Mouse (Mus musculus): ENCODE measurements around the gene Ube2e1.
"Not testable (repeated sequence)": the region's sequence is repeated elsewhere in the genome, so short reads cannot be mapped to it uniquely, and the experiment has no call there.

Gene Ube2e1

DNA sequence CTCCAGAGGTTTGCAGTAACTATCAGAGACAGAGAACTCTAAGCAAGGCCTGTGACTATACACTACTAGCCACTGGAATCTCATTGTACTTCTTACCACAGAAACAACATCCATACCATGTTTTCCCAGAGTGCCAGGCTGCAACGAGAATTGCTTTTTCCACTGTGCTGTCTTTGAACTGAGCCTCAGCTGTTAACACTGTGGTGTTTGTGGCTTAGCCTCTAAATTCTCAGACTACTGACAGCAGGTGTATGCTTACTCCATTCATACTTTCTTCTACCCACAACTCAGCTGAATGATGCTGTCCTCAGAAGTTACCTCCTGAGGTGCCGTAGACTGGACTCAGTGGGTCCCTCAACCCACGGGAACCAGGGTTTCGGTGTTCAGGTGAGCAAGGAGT is 89.9 kb downstream of the Ube2e1 start:
- no peak for DNase-seq

DNA sequence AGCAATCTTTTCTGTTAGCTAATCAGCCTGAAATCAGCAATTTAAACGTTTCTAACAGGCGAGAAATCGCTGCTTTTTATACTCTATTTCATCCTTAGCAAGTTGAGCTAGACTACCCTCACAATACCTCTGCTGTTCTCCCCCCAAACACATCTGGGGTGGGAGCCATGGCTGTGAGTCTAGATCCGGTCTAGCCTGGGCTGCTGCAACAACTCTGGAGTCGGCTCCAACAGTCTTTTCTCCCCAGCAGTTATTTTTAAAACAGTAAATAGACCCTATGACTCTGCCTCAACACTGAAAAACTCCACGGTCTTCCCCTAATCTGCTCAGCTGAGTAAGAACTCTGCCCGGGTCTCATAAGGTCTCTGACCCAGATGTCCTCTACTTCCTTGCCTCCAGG is 91.5 kb downstream of the Ube2e1 start:
- no peak for DNase-seq

DNA sequence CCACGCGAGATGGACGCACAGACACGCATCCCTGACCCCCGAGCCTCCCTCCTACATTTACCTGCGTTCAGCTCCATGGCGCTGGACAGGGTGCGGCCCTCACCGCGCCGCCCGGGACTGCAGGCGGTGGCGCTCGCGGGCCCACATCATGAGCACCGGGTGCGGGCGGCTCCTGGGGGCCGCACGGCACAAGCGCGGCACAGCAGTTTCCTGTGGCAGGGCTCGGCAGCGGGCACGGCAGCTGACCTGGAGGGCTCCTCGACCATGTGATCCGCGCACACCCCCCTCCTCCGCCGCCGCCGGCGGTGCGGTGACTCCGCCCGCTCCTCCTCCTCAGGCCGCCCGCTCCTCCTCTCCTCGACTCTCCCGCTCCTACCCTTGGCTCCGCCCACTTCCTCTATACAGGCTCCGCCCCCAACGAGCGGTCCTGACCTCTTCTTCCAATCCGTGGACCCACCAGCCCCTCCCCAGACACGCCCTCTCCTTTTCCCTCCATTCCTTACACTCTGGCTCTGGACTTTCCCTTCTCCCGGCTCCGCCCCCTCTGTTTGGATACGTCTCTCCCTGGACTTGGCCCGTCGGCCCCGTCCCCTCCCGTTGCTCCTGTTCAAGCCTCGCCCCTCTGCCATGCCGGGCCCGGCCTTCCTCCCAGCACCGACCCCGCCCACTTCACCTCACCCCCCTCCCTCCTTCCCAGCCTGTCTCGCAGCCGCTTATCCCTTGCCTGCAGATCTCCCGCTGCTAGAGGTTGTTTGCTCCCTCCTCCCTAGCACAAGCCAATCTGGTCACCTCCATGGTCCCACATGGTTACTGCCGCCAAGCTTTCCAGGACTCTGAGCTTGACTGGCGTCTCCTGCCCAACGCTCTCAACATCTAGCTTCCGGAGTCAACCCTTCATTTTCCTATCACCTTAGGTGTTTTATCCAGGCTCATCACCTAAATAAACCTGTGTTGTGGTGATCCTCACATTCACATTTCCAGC is 92.6 kb downstream of the Ube2e1 start, which contains the start of gene Nr1d2:
TSS of gene Nr1d2 (minus strand) at position 378 of the 982 bp plus-strand sequence.
- DNase-seq: peak; percentile 99 to 100

DNA sequence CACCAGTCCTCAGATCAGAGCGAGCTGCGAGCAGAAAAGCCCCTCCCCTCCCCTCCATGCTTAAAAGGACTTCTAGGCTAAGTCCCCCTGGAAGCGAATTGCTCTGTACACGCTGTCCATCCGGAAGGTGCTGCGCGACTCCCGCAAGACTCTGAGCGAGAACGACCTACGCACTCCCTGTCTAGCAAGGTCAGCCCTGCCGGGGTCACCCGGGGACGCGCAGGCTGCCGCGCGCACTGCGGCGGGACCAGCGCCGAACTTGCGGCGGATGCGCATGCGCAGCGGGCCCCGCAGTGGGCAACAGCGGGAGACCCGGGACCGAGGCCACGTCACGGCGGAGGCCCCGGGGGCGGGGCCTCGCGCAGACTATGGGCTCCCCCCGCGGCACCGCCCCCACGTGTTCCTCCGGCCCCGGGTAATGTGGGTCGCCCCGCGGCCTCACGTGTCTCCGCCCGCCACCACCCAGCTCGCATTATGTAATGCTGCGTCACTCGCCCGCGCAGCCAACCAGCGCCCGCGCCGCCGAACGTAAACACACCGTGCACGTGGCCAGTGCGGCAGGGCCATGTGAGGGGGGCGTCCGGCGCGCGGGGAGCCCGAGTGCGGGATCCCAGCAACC is 93.4 kb downstream of the Ube2e1 start:
- DNase-seq: peak; percentile 99

DNA sequence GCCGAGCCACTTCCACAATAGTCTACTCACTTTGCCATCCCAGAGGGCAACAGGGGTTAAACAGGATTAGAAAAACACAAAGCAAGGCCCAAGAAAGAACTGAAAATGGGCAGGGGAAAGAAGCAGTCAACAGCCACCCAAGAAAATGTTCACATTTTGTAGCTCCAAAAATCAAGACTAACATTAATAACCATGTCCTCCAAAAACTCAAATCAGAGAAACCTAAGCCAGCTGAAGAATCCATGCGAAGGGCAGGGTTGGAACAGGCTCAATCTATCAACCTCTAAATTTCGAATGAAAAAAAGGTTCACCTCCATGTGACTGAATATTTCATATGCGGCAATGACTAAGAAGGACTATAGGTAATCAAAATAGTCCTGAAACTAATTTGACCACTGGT is 94.3 kb downstream of the Ube2e1 start:
- peak in 1 of 2 experiments; percentile 24 for DNase-seq

DNA sequence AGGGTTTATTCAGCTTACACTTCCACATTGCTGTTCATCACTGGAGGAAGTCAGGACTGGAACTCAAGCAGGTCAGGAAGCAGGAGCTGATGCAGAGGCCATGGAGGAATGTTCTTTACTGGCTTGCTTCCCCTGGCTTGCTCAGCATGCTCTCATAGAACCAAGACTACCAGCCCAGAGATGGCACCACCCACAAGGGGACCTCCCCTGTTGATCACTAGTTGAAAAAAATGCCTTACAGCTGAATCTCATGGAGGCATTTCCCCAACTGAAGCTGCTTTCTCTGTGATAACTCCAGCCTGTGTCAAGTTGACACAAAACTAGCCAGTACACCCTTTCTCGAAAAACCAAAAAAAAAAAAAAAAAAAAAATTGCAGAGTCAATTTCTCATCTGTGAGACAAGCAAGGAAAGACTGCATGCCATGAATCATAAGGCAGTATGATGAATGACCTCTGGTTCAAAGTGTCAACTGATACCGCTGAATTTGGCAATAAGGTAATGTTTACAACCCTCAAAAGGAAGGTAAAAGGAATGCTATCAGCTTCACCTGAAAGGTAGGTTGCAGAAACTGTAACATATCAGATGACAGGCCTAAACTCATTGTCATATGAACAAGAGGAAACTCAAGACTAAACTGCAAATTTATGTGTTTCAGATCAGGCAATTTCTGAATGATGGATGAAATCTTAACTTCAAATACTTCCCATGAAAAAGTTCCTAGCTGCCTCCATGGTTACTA is 95.0 kb downstream of the Ube2e1 start:
- not testable (repeated sequence) for DNase-seq

DNA sequence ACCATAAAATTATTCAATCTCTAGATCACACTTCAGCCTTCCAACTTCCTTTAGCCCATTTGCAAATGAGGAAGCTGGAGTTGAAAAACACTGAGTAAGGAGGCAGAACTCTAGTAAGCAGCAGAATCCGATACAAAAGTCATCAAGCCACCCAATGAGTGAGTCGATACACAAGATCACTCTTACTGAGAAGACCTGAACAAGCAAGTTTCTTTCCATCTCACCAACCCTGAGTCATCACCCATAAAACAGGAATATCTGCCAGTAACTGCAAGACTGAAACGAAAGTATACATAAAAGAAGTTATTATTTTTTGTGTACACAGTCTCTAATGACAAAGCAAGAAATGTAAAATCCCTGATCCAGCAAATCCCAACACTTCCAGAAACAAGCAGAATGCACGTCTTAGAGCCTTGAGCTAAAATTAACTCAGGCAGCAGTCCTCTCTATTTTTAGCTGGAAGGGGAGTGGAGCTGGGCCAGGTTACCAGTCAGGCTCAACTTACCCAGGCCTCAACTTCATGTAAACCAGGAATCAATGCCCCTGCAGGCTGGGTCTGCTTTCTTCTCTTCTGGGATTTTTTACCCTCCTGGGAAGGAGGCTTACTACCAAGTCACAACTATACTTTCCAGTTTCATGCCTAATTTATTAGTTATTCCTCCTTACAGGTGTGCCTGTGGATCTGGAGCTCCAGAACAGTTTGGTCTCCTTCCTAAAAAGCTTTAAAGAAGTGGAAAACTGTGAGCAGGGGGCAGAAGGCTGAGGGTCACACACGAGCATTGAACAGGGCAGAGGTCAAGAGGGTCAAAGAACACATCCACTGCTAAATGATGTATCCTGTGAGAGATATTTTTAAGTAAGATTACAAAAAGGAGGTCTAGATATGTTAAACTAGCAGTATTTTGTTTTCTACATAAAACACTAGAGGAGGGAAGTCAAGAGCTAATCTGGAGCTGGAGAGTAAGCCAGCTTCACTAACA is 97.4 kb downstream of the Ube2e1 start:
- peak; percentile 31 to 35 for DNase-seq

DNA sequence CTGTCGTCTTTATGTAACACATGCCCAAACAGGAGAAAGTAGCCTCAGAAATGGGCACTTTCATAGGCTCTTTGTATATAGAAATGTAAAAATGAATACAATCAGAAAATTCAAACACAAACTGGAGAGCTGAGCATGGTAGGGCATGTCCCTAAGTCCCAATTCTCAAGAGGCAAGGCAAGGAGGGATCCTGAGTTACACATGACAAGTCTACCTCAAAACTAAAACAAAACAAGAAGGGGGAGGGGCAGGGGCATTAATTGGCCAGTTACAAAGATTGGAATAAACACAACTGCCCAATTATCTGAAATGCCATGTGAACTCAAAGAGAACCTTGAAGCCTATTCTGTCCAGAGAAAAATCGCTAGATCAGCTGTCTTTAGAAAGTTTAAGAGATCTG is 98.6 kb downstream of the Ube2e1 start:
- DNase-seq: no peak
